Mouse (Mus musculus) testis, adult 2 months (tissue): ENCODE results near the gene Mapk1ip1.

ENCODE experiments used
- CTCF ChIP-seq: fragments of 200-500 bp; IDR thresholded peaks from 2 replicates; pipeline ENCODE4 v1.5.1; 2012; ENCODE audit warnings: low read depth, mild to moderate bottlenecking, inconsistent platforms, low read length, moderate library complexity; ENCODE audit not compliant: control insufficient read depth, insufficient read depth, insufficient replicate concordance
- POLR2A ChIP-seq: fragments of 200-500 bp; IDR thresholded peaks from 2 replicates; pipeline ENCODE4 v1.6.1; 2012; ENCODE audit warnings: low read depth, mild to moderate bottlenecking, inconsistent platforms, low read length, moderate library complexity; ENCODE audit not compliant: control insufficient read depth

- TF ChIP-seq CTCF (no peak; the same call in 1 of the 2 replicates), POLR2A (peak; percentile 73)
These were observed at the start of gene Mapk1ip1, which contains the start of gene Ppp2r2d for GRCm38 (mm10) chr7:138845544-138846391.
